Mouse (Mus musculus) hindbrain, embryonic 16.5 days (tissue): ENCODE data around the gene Rab15. TPM values are rescaled to one million over a fixed set of nuclear protein-coding genes. Genes with fewer than 3 reads are reported as not detected.

ENCODE experiments used
- polyA plus RNA-seq: library from polyadenylated mRNA; unstranded; fragments of >200 nt; fragmentation: Nextera tagmentation; extraction: Ambion mirVana; gene quantifications from 2 replicates; pipeline ENCODE4 v1.2.1, GENCODE M21; 2015

The Rab15 gene
- polyA plus RNA-seq, 1 experiment from 2014 or later, result 59.9 TPM

Other genes starting within 250 kb of the Rab15 start
- gene Sptb, start 112.4 kb downstream of the Rab15 start, polyA plus RNA-seq, result 7.0 and 8.4 TPM in 2 replicates
- 135 and 139 TPM in 2 replicates for gene Churc1, start 57.4 kb downstream of the Rab15 start, polyA plus RNA-seq
- gene Fntb, start 57.3 kb downstream of the Rab15 start, polyA plus RNA-seq, result 41.7 and 47.8 TPM in 2 replicates
- gene Gpx2, start 27.4 kb downstream of the Rab15 start, polyA plus RNA-seq, result 0.20 and 0.67 TPM in 2 replicates
- 16.4 and 17.0 TPM in 2 replicates for gene Max, start 139.3 kb upstream of the Rab15 start, polyA plus RNA-seq